Mouse (Mus musculus) embryonic facial prominence, embryonic 11.5 days (tissue): ENCODE results near the gene Sulf2. TPM values are rescaled to one million over a fixed set of nuclear protein-coding genes. Genes with fewer than 3 reads are reported as not detected.

Experiments used
- ATAC-seq: fragments of 200-750 bp; cut with Nextera tagmentation; replicated peaks from 2 replicates; pipeline ENCODE4 v1.8.0; 2017; ENCODE audit warnings: low read depth; ENCODE audit not compliant: insufficient number of reproducible peaks, low FRiP score, low TSS enrichment
- DNase-seq: peaks from one replicate; pipeline ENCODE4 v3.0.0-alpha.2; 2015; ENCODE audit warnings: low spot score
- H3K27ac ChIP-seq: fragments of 300-500 bp; sonication (generic); replicated peaks from 2 replicates; pipeline ENCODE4 v1.5.1; 2014; ENCODE audit warnings: mild to moderate bottlenecking, low read depth, low read length, control low read depth
- H3K27me3 ChIP-seq: fragments of 300-500 bp; sonication (generic); 2 replicates; pipeline ENCODE4 v1.6.1; 2014; ENCODE audit warnings: mild to moderate bottlenecking, low read length, moderate library complexity, mixed read lengths; ENCODE audit not compliant: control insufficient read depth, insufficient read depth
- H3K36me3 ChIP-seq: fragments of 300-500 bp; sonication (generic); replicated peaks from 2 replicates; pipeline ENCODE4 v1.6.1; 2014; ENCODE audit warnings: low read depth, mild to moderate bottlenecking, low read length, moderate library complexity, mixed read lengths; ENCODE audit not compliant: control insufficient read depth, insufficient read depth
- H3K4me1 ChIP-seq: fragments of 300-500 bp; sonication (generic); 2 replicates; pipeline ENCODE4 v1.6.1; 2014; ENCODE audit warnings: low read length, mixed read lengths; ENCODE audit not compliant: control insufficient read depth, insufficient read depth
- H3K4me2 ChIP-seq: fragments of 300-500 bp; sonication (generic); 2 replicates; pipeline ENCODE4 v1.6.1; 2014; ENCODE audit warnings: low read depth, mild to moderate bottlenecking, control low read depth, low read length, moderate library complexity
- H3K4me3 ChIP-seq: fragments of 300-500 bp; sonication (generic); 2 replicates; pipeline ENCODE4 v1.5.1; 2014; ENCODE audit warnings: low read depth, low read length, control low read depth
- H3K9ac ChIP-seq: fragments of 300-500 bp; sonication (generic); replicated peaks from 2 replicates; pipeline ENCODE4 v1.6.1; 2014; ENCODE audit warnings: mild to moderate bottlenecking, control low read depth, low read length
- H3K9me3 ChIP-seq: fragments of 300-500 bp; sonication (generic); replicated peaks from 2 replicates; pipeline ENCODE4 v1.6.1; 2016; ENCODE audit warnings: mild to moderate bottlenecking, low read length, inconsistent platforms, mixed read lengths; ENCODE audit not compliant: control insufficient read depth
- WGBS: fragments of 180-500 bp; shearing (Covaris S2); extraction: QIAGEN DNeasy Blood & Tissue Kit; methylation state at CpG from one replicate; pipeline ENCODE4 v1.1.7; 2014; 5-methylcytosine and 5-hydroxymethylcytosine counted together
- polyA plus RNA-seq: library from polyadenylated mRNA; unstranded; fragments of >200 nt; fragmentation: Nextera tagmentation; extraction: Ambion mirVana; gene quantifications from 2 replicates; pipeline ENCODE4 v1.2.1, GENCODE M21; 2014

Gene Sulf2
- polyA plus RNA-seq, 1 experiment from 2014 or later: 168 TPM

DNA sequence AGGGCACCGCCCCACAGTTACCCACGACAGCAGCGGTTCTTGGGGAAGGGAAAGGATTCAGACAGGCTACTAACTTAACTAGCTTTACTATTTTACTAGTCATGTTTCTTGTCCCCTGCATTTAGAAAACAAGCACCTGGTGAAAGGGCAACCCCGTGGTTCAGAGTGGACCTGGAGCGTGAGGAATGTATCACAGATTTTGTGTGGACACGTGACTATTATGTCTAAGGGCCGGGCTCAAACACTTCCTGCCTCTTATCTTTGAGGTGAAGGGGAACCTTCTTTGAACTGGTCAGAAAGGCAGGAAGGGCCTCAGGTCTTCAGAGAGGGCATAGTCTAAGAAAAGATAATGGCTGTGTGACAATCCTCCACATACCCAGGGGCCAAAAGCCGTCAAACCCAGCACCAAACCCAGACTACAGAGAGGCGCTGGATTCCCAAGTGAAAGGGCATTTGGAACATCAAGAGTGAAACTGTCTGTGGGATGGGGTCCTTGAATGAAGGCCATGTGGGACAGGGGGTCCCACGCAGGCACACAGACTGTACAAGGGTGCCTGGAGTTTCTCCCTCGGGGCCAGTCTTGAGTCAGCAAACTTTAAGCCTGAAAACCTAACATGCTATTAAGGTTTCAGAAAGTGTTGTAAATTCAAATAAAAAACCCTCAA, 2.6 kb downstream of the Sulf2 start:
- DNase-seq: no peak
- no peak overlapping the region for H3K9ac ChIP-seq
- peaks cover 20% of the 10 kb centered on the region for H3K4me1 ChIP-seq

DNA sequence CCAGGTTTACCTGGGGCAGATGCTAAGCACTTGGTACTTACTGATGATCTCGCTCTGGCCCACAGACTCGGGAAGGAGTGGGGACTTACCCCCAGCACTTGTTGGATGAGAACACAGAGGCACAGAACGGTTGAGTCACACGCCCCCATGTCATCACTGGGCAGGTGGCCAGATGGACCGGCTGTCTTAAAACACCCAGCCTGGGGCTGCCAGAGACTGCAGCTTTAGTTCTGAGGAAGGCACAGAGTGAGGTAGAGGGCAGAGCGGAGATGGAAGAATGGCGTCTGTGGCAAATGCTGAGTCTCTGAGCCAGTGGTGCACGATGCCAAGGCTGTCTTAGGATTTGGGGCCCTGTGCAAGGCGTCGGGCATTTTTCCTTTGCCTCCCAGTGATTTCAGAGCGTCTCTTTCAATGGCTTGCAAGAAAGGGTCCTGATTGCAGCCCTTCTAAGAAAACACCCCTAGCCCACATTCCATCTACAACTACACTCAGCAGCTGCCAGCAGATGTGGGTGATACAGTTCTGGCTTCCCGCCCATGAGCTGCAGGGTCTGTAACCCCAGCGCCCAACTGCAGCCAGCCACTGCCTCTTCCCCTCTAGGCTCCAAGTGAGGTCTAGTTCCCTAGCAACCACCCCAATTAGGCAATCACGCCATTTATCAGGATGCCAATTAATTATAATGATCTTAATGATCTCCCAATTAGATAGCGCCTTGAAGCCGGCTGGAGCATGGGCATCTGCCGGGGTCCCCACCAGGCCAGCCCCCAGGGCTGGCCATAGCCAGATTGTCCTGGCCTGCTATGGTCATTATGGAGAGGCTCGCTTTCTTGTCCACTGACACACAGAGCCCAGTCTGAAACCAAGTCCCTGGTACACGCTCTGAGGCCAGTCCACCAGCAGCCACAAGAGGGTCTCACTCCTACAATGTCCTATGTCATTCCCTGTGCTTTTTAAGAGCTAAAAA, 3.7 kb downstream of the Sulf2 start:
- no peak for ATAC-seq
- Histone ChIP-seq H3K9me3 (no peaks in the 10 kb centered on the region), H3K27ac (peak overlapping the region; percentile 20; the same call in 1 of the 2 replicates), H3K4me2 (no peak overlapping the region; the same call in 1 of the 2 replicates), H3K9ac (peak overlapping the region; percentile 28), H3K27me3 (no peaks in the 10 kb centered on the region; the same call in 1 of the 2 replicates), H3K4me3 (no peak overlapping the region), H3K4me1 (peaks cover 20% of the 10 kb centered on the region), H3K36me3 (no peaks in the 10 kb centered on the region)
- no peak for DNase-seq
- 54% methylated on average over 19 of the region's 19 CpGs for whole genome bisulfite sequencing

More for the DNA sequence above, 2.6 kb downstream of the Sulf2 start:
- H3K9me3 ChIP-seq: no peaks in the 10 kb centered on the region
- no peaks in the 10 kb centered on the region for H3K36me3 ChIP-seq
- ATAC-seq: no peak
- 32% methylated on average over 11 of the region's 11 CpGs for WGBS
- H3K27ac ChIP-seq: no peak overlapping the region
- H3K4me2 ChIP-seq: peak overlapping the region; percentile 88
- H3K4me3 ChIP-seq: peak overlapping the region; percentile 86
- no peaks in the 10 kb centered on the region for H3K27me3 ChIP-seq

DNA sequence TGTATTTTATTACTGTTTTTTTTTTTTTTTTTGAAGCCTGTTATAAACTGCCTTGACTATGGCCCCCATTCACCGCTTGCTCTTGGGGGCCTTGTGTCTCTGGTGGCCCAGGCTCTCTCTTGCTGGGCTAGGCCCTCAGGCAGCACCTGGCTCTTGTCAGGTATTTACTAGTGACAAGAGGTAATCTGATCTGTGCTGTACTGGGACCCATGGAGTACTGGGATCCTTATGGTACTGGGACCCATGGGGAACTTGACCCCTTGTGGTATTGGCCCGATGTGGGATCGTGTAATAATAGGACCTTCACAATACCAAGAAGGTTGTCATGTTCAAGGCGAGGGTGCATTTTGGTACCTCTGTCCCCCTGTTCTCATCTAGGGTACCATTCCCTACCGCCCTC, 4.9 kb downstream of the Sulf2 start:
- WGBS: 94% methylated on average over 5 of the region's 5 CpGs
- Histone ChIP-seq H3K4me1 (peaks cover 20% of the 10 kb centered on the region), H3K9me3 (no peaks in the 10 kb centered on the region), H3K4me3 (no peak overlapping the region), H3K36me3 (no peaks in the 10 kb centered on the region), H3K27ac (no peak overlapping the region), H3K4me2 (no peak overlapping the region), H3K27me3 (no peaks in the 10 kb centered on the region; the same call in 1 of the 2 replicates), H3K9ac (no peak overlapping the region)
- no peak for ATAC-seq
- no peak for DNase-seq

GRCm38 (mm10) chr2:166149482-166149881, 6.0 kb downstream of the Sulf2 start:
- Histone ChIP-seq H3K4me1 (peaks cover 20% of the 10 kb centered on the region), H3K4me2 (peak overlapping the region; percentile 7; the same call in 1 of the 2 replicates)
- no peak for DNase-seq

DNA sequence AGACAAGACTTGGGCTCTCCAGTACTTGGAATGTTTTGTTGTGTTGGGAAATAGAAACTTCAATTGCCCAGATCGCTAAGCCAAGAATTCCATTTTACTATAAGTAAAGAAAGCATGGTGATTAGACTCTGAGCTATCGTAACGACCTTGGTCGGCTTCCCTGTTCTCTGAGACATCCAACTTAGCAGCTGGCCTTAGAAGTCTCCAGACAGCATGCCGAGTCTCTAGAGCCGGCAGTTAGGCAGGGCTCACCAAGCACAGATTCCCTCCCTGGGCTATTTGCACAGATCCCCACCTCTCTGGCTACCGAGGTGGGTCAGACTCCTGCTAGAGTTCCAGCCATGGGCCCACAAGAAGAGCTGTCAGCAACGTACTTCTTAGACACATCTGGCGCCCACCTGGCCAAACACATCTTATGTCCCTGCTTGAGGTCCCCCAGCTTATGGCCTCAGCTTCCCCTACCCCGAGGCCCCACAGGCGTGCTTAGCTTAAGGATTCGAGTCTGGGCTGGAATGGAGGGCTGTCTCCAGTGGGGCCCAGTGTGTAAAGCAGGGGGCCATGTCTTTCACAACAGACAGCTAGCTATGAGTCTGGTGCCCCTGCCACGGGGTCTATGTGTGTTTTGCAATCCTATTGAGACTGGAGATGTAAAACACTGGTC, 6.7 kb downstream of the Sulf2 start:
- H3K4me1 ChIP-seq: peaks cover 20% of the 10 kb centered on the region
- 26% methylated on average over 13 of the region's 13 CpGs for WGBS
- no peak overlapping the region for H3K4me3 ChIP-seq
- DNase-seq (peak; percentile 83), ATAC-seq (peak; percentile 63)
- H3K27me3 ChIP-seq: no peaks in the 10 kb centered on the region; the same call in 1 of the 2 replicates
- H3K27ac ChIP-seq: peak overlapping the region; percentile 72
- H3K9ac ChIP-seq: peak overlapping the region; percentile 25; the same call in 1 of the 2 replicates
- H3K36me3 ChIP-seq: no peaks in the 10 kb centered on the region
- H3K9me3 ChIP-seq: no peaks in the 10 kb centered on the region
- no peak overlapping the region; the same call in 1 of the 2 replicates for H3K4me2 ChIP-seq

More at GRCm38 (mm10) chr2:166149482-166149881, 6.0 kb downstream of the Sulf2 start:
- peak overlapping the region; percentile 72 for H3K27ac ChIP-seq
- H3K9ac ChIP-seq: peak overlapping the region; percentile 34; the same call in 1 of the 2 replicates
- 55% methylated on average over 8 of the region's 8 CpGs for WGBS
- no peaks in the 10 kb centered on the region for H3K9me3 ChIP-seq
- no peak overlapping the region for H3K4me3 ChIP-seq
- no peaks in the 10 kb centered on the region; the same call in 1 of the 2 replicates for H3K27me3 ChIP-seq
- H3K36me3 ChIP-seq: no peaks in the 10 kb centered on the region
- ATAC-seq: no peak

GRCm38 (mm10) chr2:166147930-166148651, 7.4 kb downstream of the Sulf2 start:
- no peaks in the 10 kb centered on the region; the same call in 1 of the 2 replicates for H3K27me3 ChIP-seq
- ATAC-seq (no peak), DNase-seq (no peak)
- peak overlapping the region; percentile 72 for H3K27ac ChIP-seq
- no peaks in the 10 kb centered on the region for H3K36me3 ChIP-seq
- H3K4me2 ChIP-seq: no peak overlapping the region
- no peak overlapping the region for H3K4me3 ChIP-seq
- peaks cover 21% of the 10 kb centered on the region for H3K4me1 ChIP-seq
- no peaks in the 10 kb centered on the region for H3K9me3 ChIP-seq
- 75% methylated on average over 10 of the region's 10 CpGs for WGBS
- 0 out of 2 replicates have a peak overlapping the region, but pooled peaks have one; percentile 18 for H3K9ac ChIP-seq

- peaks cover 19% of the 10 kb centered on the region for H3K4me1 ChIP-seq
- no peaks in the 10 kb centered on the region for H3K36me3 ChIP-seq
- ATAC-seq (no peak), DNase-seq (no peak)
- no peaks in the 10 kb centered on the region; the same call in 1 of the 2 replicates for H3K27me3 ChIP-seq
- H3K9me3 ChIP-seq: no peaks in the 10 kb centered on the region
- no peak overlapping the region for H3K9ac ChIP-seq
- H3K4me3 ChIP-seq: no peak overlapping the region
- H3K4me2 ChIP-seq: no peak overlapping the region
- no peak overlapping the region for H3K27ac ChIP-seq
- WGBS: 84% methylated on average over 7 of the region's 7 CpGs
Observed at GRCm38 (mm10) chr2:166146446-166146845, 9.0 kb downstream of the Sulf2 start.
